In the genomic region with DNA sequence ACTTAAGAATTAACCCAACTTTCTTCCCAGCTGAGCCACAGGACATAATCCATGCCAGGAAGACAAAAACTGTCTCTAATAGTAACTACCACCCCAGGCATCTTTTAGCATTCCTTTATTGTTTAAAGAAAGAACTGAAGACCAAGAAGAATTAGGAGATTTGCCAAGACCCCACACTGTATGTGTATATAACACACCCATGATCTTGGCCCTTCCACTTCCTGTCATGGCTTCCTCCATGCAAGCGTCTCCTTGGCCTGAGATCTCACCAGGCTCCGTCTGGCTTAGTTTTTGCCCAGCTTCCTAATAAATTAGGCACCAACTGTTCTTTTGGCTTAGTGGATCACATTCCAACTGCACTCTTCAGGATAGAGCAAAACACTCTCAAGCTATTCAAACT, we compare ENCODE assay signal across 29 mouse cellular contexts.
A peak's percentile ranks its signal among the peaks of the same experiment; 100 is the strongest.
DNase-seq lines count a peak whose midpoint lies in the region; ATAC-seq and TF ChIP-seq lines count a peak whose summit lies in the region.
"Had no signal": no experiment of that assay in that cellular context is flagged by ENCODE, and none has a peak within 500 bp of the region (broad histone marks: within the 10 kb centered on the region; RNA-seq: fewer than 3 reads in every experiment).

No protein-coding gene starts in this region.

- no peak for TF ChIP-seq CTCF in forebrain, postnatal 0 days (IDR thresholded peaks at IDR 0.05; ENCODE audit: low read depth)
- no peak for TF ChIP-seq CTCF in brain, embryonic 14.5 days (IDR thresholded peaks at IDR 0.05; ENCODE audit: borderline replicate concordance, extremely low read depth, insufficient read depth, insufficient read length)

- H3K4me3 ChIP-seq in forebrain, postnatal 0 days (ENCODE audit: low read depth, low read length), result no peak overlapping the region
- no peak overlapping the region for H3K4me3 ChIP-seq in forebrain, embryonic 16.5 days (replicated peaks; ENCODE audit: low read length)
- H3K4me3 ChIP-seq in lung, embryonic 16.5 days (ENCODE audit: low read length), result no peak overlapping the region
- H3K4me3 ChIP-seq: embryonic facial prominence, embryonic 10.5 days; embryonic facial prominence, embryonic 13.5 days; erythroblast, embryonic 14.5 days; forebrain, embryonic 12.5 days; heart, adult 2 months; heart, embryonic 10.5 days; heart, embryonic 13.5 days had no signal

- ATAC-seq in cerebellum, adult (ENCODE audit: insufficient number of reproducible peaks, low FRiP score, low TSS enrichment), result no peak
- peak; percentile 50 for ATAC-seq in forebrain, postnatal 0 days
- no peak for ATAC-seq in forebrain, embryonic 16.5 days
- ATAC-seq in lung, embryonic 16.5 days (ENCODE audit: low read depth), result peak; percentile 90
- ATAC-seq: hindbrain, postnatal 0 days; inflammation-experienced regulatory T-cells, adult 6 months; Patski had no signal

- WGBS in forebrain, postnatal 0 days, result 40% methylated on average over 2 of the region's 2 CpGs
- 50% methylated on average over 2 of the region's 2 CpGs for WGBS in forebrain, embryonic 16.5 days
- WGBS in lung, embryonic 16.5 days, result 39% methylated on average over 2 of the region's 2 CpGs

- no peak overlapping the region for H3K9ac ChIP-seq in forebrain, postnatal 0 days
- H3K9ac ChIP-seq in forebrain, embryonic 16.5 days (replicated peaks; ENCODE audit: low read depth, low read length), result no peak overlapping the region
- no peak overlapping the region for H3K9ac ChIP-seq in lung, embryonic 16.5 days (ENCODE audit: low read length)
- H3K9ac ChIP-seq: embryonic facial prominence, embryonic 13.5 days; forebrain, embryonic 12.5 days; heart, embryonic 13.5 days; hindbrain, embryonic 14.5 days had no signal

- H3K4me2 ChIP-seq in forebrain, postnatal 0 days (ENCODE audit: low read depth), result no peak overlapping the region
- H3K4me2 ChIP-seq in forebrain, embryonic 16.5 days (ENCODE audit: low read length), result no peak overlapping the region
- no peak overlapping the region for H3K4me2 ChIP-seq in lung, embryonic 16.5 days (ENCODE audit: low read depth, low read length)
- H3K4me2 ChIP-seq: embryonic facial prominence, embryonic 13.5 days; forebrain, embryonic 12.5 days; heart, embryonic 13.5 days; hindbrain, embryonic 14.5 days had no signal

- H3K9me3 ChIP-seq in forebrain, postnatal 0 days (ENCODE audit: low read length), result no peaks in the 10 kb centered on the region
- no peaks in the 10 kb centered on the region for H3K9me3 ChIP-seq in forebrain, embryonic 16.5 days (ENCODE audit: control insufficient read depth, low read length)
- H3K9me3 ChIP-seq in lung, embryonic 16.5 days (ENCODE audit: control insufficient read depth, low read length), result no peaks in the 10 kb centered on the region
- H3K9me3 ChIP-seq: embryonic facial prominence, embryonic 10.5 days; embryonic facial prominence, embryonic 13.5 days; forebrain, embryonic 12.5 days; heart, embryonic 10.5 days; heart, embryonic 13.5 days had no signal

- no peak overlapping the region for H3K27ac ChIP-seq in forebrain, postnatal 0 days (ENCODE audit: low read depth, low read length)
- H3K27ac ChIP-seq in forebrain, embryonic 16.5 days (ENCODE audit: low read length), result no peak overlapping the region
- peak overlapping the region; percentile 74; the same call in 1 of the 2 replicates for H3K27ac ChIP-seq in lung, embryonic 16.5 days (ENCODE audit: low read length)
- H3K27ac ChIP-seq: embryonic facial prominence, embryonic 10.5 days; embryonic facial prominence, embryonic 13.5 days; forebrain, embryonic 12.5 days; heart, adult 2 months; heart, embryonic 10.5 days; heart, embryonic 13.5 days; hindbrain, embryonic 14.5 days; hindbrain, postnatal 0 days had no signal

- no peaks in the 10 kb centered on the region for H3K4me1 ChIP-seq in forebrain, postnatal 0 days (ENCODE audit: insufficient read depth)
- H3K4me1 ChIP-seq in forebrain, embryonic 16.5 days (replicated peaks; ENCODE audit: control insufficient read depth, insufficient read depth, low read length), result no peaks in the 10 kb centered on the region
- H3K4me1 ChIP-seq in lung, embryonic 16.5 days (replicated peaks; ENCODE audit: control insufficient read depth, insufficient read depth, low read length), result peaks cover 10% of the 10 kb centered on the region; the same call in 1 of the 2 replicates
- H3K4me1 ChIP-seq: embryonic facial prominence, embryonic 10.5 days; embryonic facial prominence, embryonic 13.5 days; forebrain, embryonic 12.5 days; heart, embryonic 10.5 days had no signal

- no peaks in the 10 kb centered on the region for H3K27me3 ChIP-seq in forebrain, postnatal 0 days (ENCODE audit: insufficient read depth, low read length)
- no peaks in the 10 kb centered on the region for H3K27me3 ChIP-seq in forebrain, embryonic 16.5 days (replicated peaks; ENCODE audit: control insufficient read depth, insufficient read depth, low read length)
- H3K27me3 ChIP-seq in lung, embryonic 16.5 days (ENCODE audit: control insufficient read depth, insufficient read depth, low read depth, low read length), result no peaks in the 10 kb centered on the region
- H3K27me3 ChIP-seq: embryonic facial prominence, embryonic 13.5 days; forebrain, embryonic 12.5 days; heart, embryonic 13.5 days; Patski had no signal

- DNase-seq in cerebellum, postnatal 10 days, result peak; percentile 36 to 37
- peak; percentile 8 for DNase-seq in forebrain, postnatal 0 days
- no peak for DNase-seq in lung, postnatal 36 days
- peak; percentile 23 for DNase-seq in brain, embryonic 14.5 days (ENCODE audit: low read depth)
- no peak for DNase-seq in Muller cell, postnatal 12 days (ENCODE audit: inconsistent ontology term)
- DNase-seq: adrenal gland, postnatal 10 days; adrenal gland, postnatal 36 days; cerebellum, adult 11-12 months; cerebellum, adult 9-10 months; cerebellum, postnatal 36 days; embryo, embryonic 11 days; gastrocnemius, postnatal 10 days; gastrocnemius, postnatal 36 days; heart, adult 2 months; heart, postnatal 14 days; heart, postnatal 4 days had no signal

- no peak for TF ChIP-seq POLR2A in brain, embryonic 14.5 days (IDR thresholded peaks at IDR 0.05; ENCODE audit: borderline replicate concordance, extremely low read depth, insufficient read depth, insufficient read length, poor library complexity, severe bottlenecking)

- no peaks in the 10 kb centered on the region for H3K36me3 ChIP-seq in forebrain, postnatal 0 days (ENCODE audit: insufficient read depth)
- no peaks in the 10 kb centered on the region for H3K36me3 ChIP-seq in forebrain, embryonic 16.5 days (ENCODE audit: control insufficient read depth, insufficient read depth)
- H3K36me3 ChIP-seq in lung, embryonic 16.5 days (ENCODE audit: control insufficient read depth, insufficient read depth, low read length), result no peaks in the 10 kb centered on the region
- H3K36me3 ChIP-seq: embryonic facial prominence, embryonic 10.5 days; embryonic facial prominence, embryonic 13.5 days; forebrain, embryonic 12.5 days; heart, embryonic 10.5 days; heart, embryonic 13.5 days had no signal

Comparison
In these comparisons a context has a peak if more than half of its experiments do, and no peak if none do; other contexts are left out.
1. ATAC-seq: peak in forebrain, postnatal 0 days (single experiment) and lung, embryonic 16.5 days (single experiment); none in cerebellum, adult (single experiment) and forebrain, embryonic 16.5 days (single experiment).
2. DNase-seq: peak in cerebellum, postnatal 10 days (2 of 2), forebrain, postnatal 0 days (single experiment) and brain, embryonic 14.5 days (single experiment); none in lung, postnatal 36 days (single experiment) and Muller cell, postnatal 12 days (single experiment).